Mouse (Mus musculus) limb, embryonic 14.5 days (tissue): ENCODE data around the gene E130208F15Rik. TPM values are rescaled to one million over a fixed set of nuclear protein-coding genes. Genes with fewer than 3 reads are reported as not detected.
A peak's percentile ranks its signal among the peaks of the same experiment; 100 is the strongest.

Experiments used
- ATAC-seq: fragments of 200-750 bp; cut with Nextera tagmentation; 2 replicates; pipeline ENCODE4 v1.8.0; 2017; ENCODE audit warnings: low read depth, moderate number of reproducible peaks, moderate TSS enrichment; ENCODE audit not compliant: low FRiP score
- DNase-seq: peaks from one replicate; pipeline ENCODE4 v3.0.0-alpha.2; 2015; ENCODE audit warnings: low spot score
- H3K27ac ChIP-seq: fragments of 300-500 bp; sonication (generic); replicated peaks from 2 replicates; pipeline ENCODE4 v1.5.1; 2014; ENCODE audit warnings: low read depth, mild to moderate bottlenecking, low read length, moderate library complexity, mixed read lengths
- H3K27me3 ChIP-seq: fragments of 300-500 bp; sonication (generic); 2 replicates; pipeline ENCODE4 v1.6.1; 2014; ENCODE audit warnings: low read length, mixed read lengths; ENCODE audit not compliant: control insufficient read depth, insufficient read depth
- H3K36me3 ChIP-seq: fragments of 300-500 bp; sonication (generic); 2 replicates; pipeline ENCODE4 v1.6.1; 2014; ENCODE audit warnings: mild to moderate bottlenecking, low read length, moderate library complexity, mixed read lengths; ENCODE audit not compliant: control insufficient read depth, insufficient read depth
- H3K4me1 ChIP-seq: fragments of 300-500 bp; sonication (generic); 2 replicates; pipeline ENCODE4 v1.6.1; 2014; ENCODE audit warnings: antibody characterized with exemption, low read length, mixed read lengths; ENCODE audit not compliant: control insufficient read depth, insufficient read depth
- H3K4me2 ChIP-seq: fragments of 300-500 bp; sonication (generic); replicated peaks from 2 replicates; pipeline ENCODE4 v1.6.1; 2014; ENCODE audit warnings: low read depth, mild to moderate bottlenecking, low read length, moderate library complexity; ENCODE audit not compliant: severe bottlenecking
- H3K4me3 ChIP-seq: fragments of 300-500 bp; sonication (generic); replicated peaks from 2 replicates; pipeline ENCODE4 v1.5.1; 2014; ENCODE audit warnings: low read length
- H3K9ac ChIP-seq: fragments of 300-500 bp; sonication (generic); 2 replicates; pipeline ENCODE4 v1.6.1; 2014; ENCODE audit warnings: mild to moderate bottlenecking, low read depth, low read length, moderate library complexity; ENCODE audit not compliant: severe bottlenecking
- H3K9me3 ChIP-seq: fragments of 300-500 bp; sonication (generic); 2 replicates; pipeline ENCODE4 v1.6.1; 2016; ENCODE audit warnings: low read length; ENCODE audit not compliant: control insufficient read depth
- POLR2A ChIP-seq: fragments of 200-500 bp; IDR thresholded peaks from 2 replicates; pipeline ENCODE4 v1.8.0; 2012; ENCODE audit warnings: inconsistent platforms, mild to moderate bottlenecking, moderate library complexity, borderline replicate concordance; ENCODE audit not compliant: insufficient read depth, insufficient read length; ENCODE audit errors: extremely low read depth
- WGBS: fragments of 180-500 bp; shearing (Covaris S2); extraction: QIAGEN DNeasy Blood & Tissue Kit; methylation state at CpG from one replicate; pipeline ENCODE4 v1.1.7; 2014; 5-methylcytosine and 5-hydroxymethylcytosine counted together
- polyA plus RNA-seq, 2 experiments: library from polyadenylated mRNA; depleted of rRNA in 1 of 2; stranded (reverse) in 1 of 2; unstranded in 1 of 2; fragments of >200 nt; fragmentation: Nextera tagmentation in 1 of 2; extraction: Ambion mirVana in 1 of 2; gene quantifications; 2 replicates each; pipeline versions ENCODE4 v1.2.1 to v1.2.3; 2012 to 2014

The E130208F15Rik gene
- polyA plus RNA-seq, 2 experiments = 0.98 TPM; not detected in 1

DNA sequence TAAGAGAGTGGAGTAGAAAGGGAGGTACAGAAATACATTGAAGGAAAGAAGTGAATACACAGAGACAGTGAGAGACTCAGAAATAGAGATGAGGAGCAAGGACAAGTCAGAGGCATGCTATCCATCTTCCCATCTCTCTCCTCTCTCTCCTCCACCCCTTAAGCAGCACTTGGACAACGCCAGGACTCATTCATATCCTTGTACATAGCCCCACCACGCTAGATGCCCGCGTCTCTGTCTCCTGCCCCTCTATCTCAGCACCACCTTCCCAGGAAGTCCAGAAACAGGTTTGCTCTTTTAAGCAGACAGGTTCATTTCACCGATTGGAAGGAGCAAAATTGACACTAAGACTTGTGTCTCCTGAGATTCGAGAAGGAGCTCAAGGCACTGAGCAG, 41.8 kb downstream of the E130208F15Rik start:
- H3K4me2 ChIP-seq = peak overlapping the region; percentile 77
- ATAC-seq (no peak), DNase-seq (no peak)
- peak overlapping the region; percentile 55 for H3K4me3 ChIP-seq
- H3K27ac ChIP-seq = no peak overlapping the region
- WGBS = 71% methylated on average over 6 of the region's 6 CpGs
- H3K9ac ChIP-seq = peak overlapping the region; percentile 80
- H3K36me3 ChIP-seq = peaks cover 9% of the 10 kb centered on the region
- H3K9me3 ChIP-seq = no peaks in the 10 kb centered on the region
- H3K4me1 ChIP-seq = peaks cover 16% of the 10 kb centered on the region
- TF ChIP-seq POLR2A = no peak
- H3K27me3 ChIP-seq = no peaks in the 10 kb centered on the region

DNA sequence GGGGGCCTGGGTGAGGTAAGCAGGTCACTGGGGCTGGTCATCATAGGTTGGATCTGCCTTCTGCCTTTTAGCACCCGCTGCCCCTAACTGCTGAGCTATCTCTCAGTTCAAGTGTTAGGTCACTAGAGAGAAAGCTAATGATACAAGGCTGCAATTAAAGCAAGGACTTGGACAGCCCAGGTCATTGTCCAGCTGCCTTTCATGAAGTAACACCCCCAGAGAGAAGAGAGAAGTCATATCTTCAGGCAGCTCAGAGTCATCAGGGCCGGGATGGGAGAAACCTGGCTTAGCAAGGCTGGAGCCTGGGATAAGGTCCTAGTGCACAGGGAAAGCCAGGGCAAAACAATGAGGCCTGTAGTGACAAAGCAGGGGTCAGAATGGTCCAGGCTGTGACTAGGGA, 45.9 kb downstream of the E130208F15Rik start:
- H3K4me1 ChIP-seq = 0 out of 2 replicates have a peak, but pooled peaks cover under 1% of the 10 kb centered on the region
- WGBS = 63% methylated on average over 2 of the region's 2 CpGs
- no peak for ATAC-seq
- no peaks in the 10 kb centered on the region for H3K9me3 ChIP-seq
- no peak for TF ChIP-seq POLR2A
- no peak overlapping the region for H3K27ac ChIP-seq
- DNase-seq = no peak
- H3K36me3 ChIP-seq = no peaks in the 10 kb centered on the region
- H3K4me2 ChIP-seq = no peak overlapping the region
- H3K9ac ChIP-seq = no peak overlapping the region
- no peak overlapping the region for H3K4me3 ChIP-seq
- no peaks in the 10 kb centered on the region for H3K27me3 ChIP-seq

Other genes starting within 250 kb of the E130208F15Rik start
Only the 30 nearest of the 33 such genes appear.
- gene Gm26920, start 231.3 kb upstream of the E130208F15Rik start, polyA plus RNA-seq (2012; rRNA removed) = 1.1 and 1.2 TPM in 2 replicates
- gene Gm26920, start 231.3 kb upstream of the E130208F15Rik start, polyA plus RNA-seq (2014; fragmentation: Nextera tagmentation; extraction: Ambion mirVana) = 3.5 and 3.6 TPM in 2 replicates
- 8.0 and 9.3 TPM in 2 replicates for gene Zfp566, start 231.2 kb upstream of the E130208F15Rik start, polyA plus RNA-seq (2012; rRNA removed)
- gene Zfp566, start 231.2 kb upstream of the E130208F15Rik start, polyA plus RNA-seq (2014; fragmentation: Nextera tagmentation; extraction: Ambion mirVana) = 11.0 and 13.2 TPM in 2 replicates
- gene Zfp260, start 227.0 kb upstream of the E130208F15Rik start, polyA plus RNA-seq (2012; rRNA removed) = 53.3 and 63.7 TPM in 2 replicates
- gene Zfp260, start 227.0 kb upstream of the E130208F15Rik start, polyA plus RNA-seq (2014; fragmentation: Nextera tagmentation; extraction: Ambion mirVana) = 140 and 159 TPM in 2 replicates
- gene Zfp382, start 199.8 kb upstream of the E130208F15Rik start, polyA plus RNA-seq (2012; rRNA removed) = 5.8 TPM in 2 replicates
- gene Zfp382, start 199.8 kb upstream of the E130208F15Rik start, polyA plus RNA-seq (2014; fragmentation: Nextera tagmentation; extraction: Ambion mirVana) = 5.0 and 5.9 TPM in 2 replicates
- gene Zfp146, start 152.0 kb upstream of the E130208F15Rik start, polyA plus RNA-seq (2012; rRNA removed) = 66.8 and 93.4 TPM in 2 replicates
- 19.9 and 20.3 TPM in 2 replicates for gene Zfp146, start 152.0 kb upstream of the E130208F15Rik start, polyA plus RNA-seq (2014; fragmentation: Nextera tagmentation; extraction: Ambion mirVana)
- gene Cox7a1, start 137.6 kb upstream of the E130208F15Rik start, polyA plus RNA-seq (2012; rRNA removed) = 1.5 and 2.7 TPM in 2 replicates
- 3.3 and 4.5 TPM in 2 replicates for gene Cox7a1, start 137.6 kb upstream of the E130208F15Rik start, polyA plus RNA-seq (2014; fragmentation: Nextera tagmentation; extraction: Ambion mirVana)
- 392 and 597 TPM in 2 replicates for gene Capns1, start 122.9 kb upstream of the E130208F15Rik start, polyA plus RNA-seq (2012; rRNA removed)
- 116 and 117 TPM in 2 replicates for gene Capns1, start 122.9 kb upstream of the E130208F15Rik start, polyA plus RNA-seq (2014; fragmentation: Nextera tagmentation; extraction: Ambion mirVana)
- gene Polr2i, start 89.8 kb upstream of the E130208F15Rik start, polyA plus RNA-seq (2012; rRNA removed) = 227 and 250 TPM in 2 replicates
- gene Polr2i, start 89.8 kb upstream of the E130208F15Rik start, polyA plus RNA-seq (2014; fragmentation: Nextera tagmentation; extraction: Ambion mirVana) = 180 and 186 TPM in 2 replicates
- gene Tbcb, start 89.5 kb upstream of the E130208F15Rik start, polyA plus RNA-seq (2012; rRNA removed) = 78.9 and 90.3 TPM in 2 replicates
- gene Tbcb, start 89.5 kb upstream of the E130208F15Rik start, polyA plus RNA-seq (2014; fragmentation: Nextera tagmentation; extraction: Ambion mirVana) = 168 and 185 TPM in 2 replicates
- 0.24 and 0.42 TPM in 2 replicates for gene Ovol3, start 86.0 kb upstream of the E130208F15Rik start, polyA plus RNA-seq (2012; rRNA removed)
- gene Ovol3, start 86.0 kb upstream of the E130208F15Rik start, polyA plus RNA-seq (2014; fragmentation: Nextera tagmentation; extraction: Ambion mirVana) = 0.29 and 0.72 TPM in 2 replicates
- 0.10 and 0.23 TPM in 2 replicates for gene Thap8, start 41.6 kb upstream of the E130208F15Rik start, polyA plus RNA-seq (2012; rRNA removed)
- gene Thap8, start 41.6 kb upstream of the E130208F15Rik start, polyA plus RNA-seq (2014; fragmentation: Nextera tagmentation; extraction: Ambion mirVana) = 0.15 TPM in 1 of 2 replicates, not detected in the other
- 22.9 and 26.4 TPM in 2 replicates for gene Wdr62, start 41.3 kb upstream of the E130208F15Rik start, polyA plus RNA-seq (2012; rRNA removed)
- gene Wdr62, start 41.3 kb upstream of the E130208F15Rik start, polyA plus RNA-seq (2014; fragmentation: Nextera tagmentation; extraction: Ambion mirVana) = 7.8 and 8.8 TPM in 2 replicates
- gene Clip3, start 30.0 kb upstream of the E130208F15Rik start, polyA plus RNA-seq (2012; rRNA removed) = 106 and 122 TPM in 2 replicates
- gene Clip3, start 30.0 kb upstream of the E130208F15Rik start, polyA plus RNA-seq (2014; fragmentation: Nextera tagmentation; extraction: Ambion mirVana) = 55.1 and 56.7 TPM in 2 replicates
- 124 and 169 TPM in 2 replicates for gene Alkbh6, start 13.0 kb upstream of the E130208F15Rik start, polyA plus RNA-seq (2012; rRNA removed)
- 79.7 and 86.6 TPM in 2 replicates for gene Alkbh6, start 13.0 kb upstream of the E130208F15Rik start, polyA plus RNA-seq (2014; fragmentation: Nextera tagmentation; extraction: Ambion mirVana)
- 141 and 209 TPM in 2 replicates for gene Syne4, start 6.9 kb upstream of the E130208F15Rik start, polyA plus RNA-seq (2012; rRNA removed)
- gene Syne4, start 6.9 kb upstream of the E130208F15Rik start, polyA plus RNA-seq (2014; fragmentation: Nextera tagmentation; extraction: Ambion mirVana) = 40.3 and 56.2 TPM in 2 replicates
- gene Sdhaf1, start 2.2 kb downstream of the E130208F15Rik start, polyA plus RNA-seq (2012; rRNA removed) = 18.6 and 19.2 TPM in 2 replicates
- gene Sdhaf1, start 2.2 kb downstream of the E130208F15Rik start, polyA plus RNA-seq (2014; fragmentation: Nextera tagmentation; extraction: Ambion mirVana) = 19.7 and 20.7 TPM in 2 replicates
- gene Lrfn3, start 41.0 kb downstream of the E130208F15Rik start, polyA plus RNA-seq (2012; rRNA removed) = 11.5 and 17.7 TPM in 2 replicates
- gene Lrfn3, start 41.0 kb downstream of the E130208F15Rik start, polyA plus RNA-seq (2014; fragmentation: Nextera tagmentation; extraction: Ambion mirVana) = 6.3 and 6.9 TPM in 2 replicates
- 54.2 and 79.2 TPM in 2 replicates for gene Tyrobp, start 92.0 kb downstream of the E130208F15Rik start, polyA plus RNA-seq (2012; rRNA removed)
- gene Tyrobp, start 92.0 kb downstream of the E130208F15Rik start, polyA plus RNA-seq (2014; fragmentation: Nextera tagmentation; extraction: Ambion mirVana) = 69.8 and 84.7 TPM in 2 replicates
- gene Hcst, start 98.1 kb downstream of the E130208F15Rik start, polyA plus RNA-seq (2012; rRNA removed) = 1.9 and 2.2 TPM in 2 replicates
- 0.70 and 3.0 TPM in 2 replicates for gene Hcst, start 98.1 kb downstream of the E130208F15Rik start, polyA plus RNA-seq (2014; fragmentation: Nextera tagmentation; extraction: Ambion mirVana)
- 3.0 and 3.5 TPM in 2 replicates for gene Nfkbid, start 100.0 kb downstream of the E130208F15Rik start, polyA plus RNA-seq (2012; rRNA removed)
- 1.7 and 2.2 TPM in 2 replicates for gene Nfkbid, start 100.0 kb downstream of the E130208F15Rik start, polyA plus RNA-seq (2014; fragmentation: Nextera tagmentation; extraction: Ambion mirVana)
- 41.9 and 55.5 TPM in 2 replicates for gene Aplp1, start 123.8 kb downstream of the E130208F15Rik start, polyA plus RNA-seq (2012; rRNA removed)
- gene Aplp1, start 123.8 kb downstream of the E130208F15Rik start, polyA plus RNA-seq (2014; fragmentation: Nextera tagmentation; extraction: Ambion mirVana) = 31.4 and 37.4 TPM in 2 replicates
- 0.06 and 0.13 TPM in 2 replicates for gene Kirrel2, start 135.9 kb downstream of the E130208F15Rik start, polyA plus RNA-seq (2012; rRNA removed)
- gene Kirrel2, start 135.9 kb downstream of the E130208F15Rik start, polyA plus RNA-seq (2014; fragmentation: Nextera tagmentation; extraction: Ambion mirVana) = 0.07 TPM in 1 of 2 replicates, not detected in the other
- gene Nphs1, start 136.6 kb downstream of the E130208F15Rik start, polyA plus RNA-seq (2012; rRNA removed) = 0.03 and 0.06 TPM in 2 replicates
- gene Nphs1, start 136.6 kb downstream of the E130208F15Rik start, polyA plus RNA-seq (2014; fragmentation: Nextera tagmentation; extraction: Ambion mirVana) = 0.14 and 0.23 TPM in 2 replicates
- 0.04 and 0.11 TPM in 2 replicates for gene Prodh2, start 171.9 kb downstream of the E130208F15Rik start, polyA plus RNA-seq (2012; rRNA removed)
- gene Prodh2, start 171.9 kb downstream of the E130208F15Rik start, polyA plus RNA-seq (2014; fragmentation: Nextera tagmentation; extraction: Ambion mirVana) = not detected in 2 replicates
- 66.1 and 91.7 TPM in 2 replicates for gene Arhgap33, start 213.3 kb downstream of the E130208F15Rik start, polyA plus RNA-seq (2012; rRNA removed)
- gene Arhgap33, start 213.3 kb downstream of the E130208F15Rik start, polyA plus RNA-seq (2014; fragmentation: Nextera tagmentation; extraction: Ambion mirVana) = 9.7 and 14.2 TPM in 2 replicates
- gene Hspb6, start 230.4 kb downstream of the E130208F15Rik start, polyA plus RNA-seq (2012; rRNA removed) = 15.4 and 18.6 TPM in 2 replicates
- 15.7 and 16.8 TPM in 2 replicates for gene Hspb6, start 230.4 kb downstream of the E130208F15Rik start, polyA plus RNA-seq (2014; fragmentation: Nextera tagmentation; extraction: Ambion mirVana)
- gene Proser3, start 230.6 kb downstream of the E130208F15Rik start, polyA plus RNA-seq (2012; rRNA removed) = 31.8 and 47.3 TPM in 2 replicates
- 9.4 and 10.8 TPM in 2 replicates for gene Proser3, start 230.6 kb downstream of the E130208F15Rik start, polyA plus RNA-seq (2014; fragmentation: Nextera tagmentation; extraction: Ambion mirVana)
- 35.8 and 38.7 TPM in 2 replicates for gene Lin37, start 238.1 kb downstream of the E130208F15Rik start, polyA plus RNA-seq (2012; rRNA removed)
- gene Lin37, start 238.1 kb downstream of the E130208F15Rik start, polyA plus RNA-seq (2014; fragmentation: Nextera tagmentation; extraction: Ambion mirVana) = 38.5 and 45.8 TPM in 2 replicates
- 71.8 and 75.8 TPM in 2 replicates for gene U2af1l4, start 241.6 kb downstream of the E130208F15Rik start, polyA plus RNA-seq (2012; rRNA removed)
- 95.6 and 99.2 TPM in 2 replicates for gene U2af1l4, start 241.6 kb downstream of the E130208F15Rik start, polyA plus RNA-seq (2014; fragmentation: Nextera tagmentation; extraction: Ambion mirVana)
- 7.3 and 8.9 TPM in 2 replicates for gene Gm49396, start 241.6 kb downstream of the E130208F15Rik start, polyA plus RNA-seq (2012; rRNA removed)
- 5.0 and 7.4 TPM in 2 replicates for gene Gm49396, start 241.6 kb downstream of the E130208F15Rik start, polyA plus RNA-seq (2014; fragmentation: Nextera tagmentation; extraction: Ambion mirVana)